Mouse (Mus musculus) frontal cortex, postnatal 14 days (tissue): ENCODE measurements at regions not wholly inside any gene's neighbourhood (a gene's known extent, or its start where the extent isn't known, plus 50 kb on each side); places are given as distances from the start of the nearest gene placed in this dataset.

Experiments
- DNase-seq, 2 experiments: peaks; one replicate each; pipeline ENCODE4 v3.0.0; 2022; ENCODE audit warnings: low spot score in 2 of 2

- no peak for DNase-seq
These were observed 1588.7 kb upstream of the Got2 start for GRCm38 (mm10) chr8:97477098-97477457.

- no peak for DNase-seq
These were observed 1588.2 kb upstream of the Got2 start for GRCm38 (mm10) chr8:97476430-97477097.

- no peak for DNase-seq
These were observed 1585.0 kb upstream of the Got2 start for GRCm38 (mm10) chr8:97473326-97473725.

- no peak for DNase-seq
These were observed 1573.1 kb upstream of the Got2 start for GRCm38 (mm10) chr8:97461478-97461877.

- no peak for DNase-seq
These were observed 1559.3 kb upstream of the Got2 start for GRCm38 (mm10) chr8:97447696-97448095.

- no peak for DNase-seq
These were observed 1553.1 kb upstream of the Got2 start for GRCm38 (mm10) chr8:97441483-97441882.

- no peak for DNase-seq
These were observed 1545.2 kb upstream of the Got2 start for GRCm38 (mm10) chr8:97433584-97433983.

GRCm38 (mm10) chr8:97431467-97431866 is 1543.1 kb upstream of the Got2 start:
- DNase-seq: no peak

GRCm38 (mm10) chr8:97422331-97422730 is 1534.0 kb upstream of the Got2 start:
- DNase-seq: no peak

GRCm38 (mm10) chr8:97414742-97415141 is 1526.4 kb upstream of the Got2 start:
- no peak for DNase-seq

GRCm38 (mm10) chr8:97403308-97403707 is 1515.0 kb upstream of the Got2 start:
- DNase-seq: no peak

- no peak for DNase-seq
These were observed 1509.0 kb upstream of the Got2 start for GRCm38 (mm10) chr8:97397327-97397719.

- no peak for DNase-seq
These were observed 1508.4 kb upstream of the Got2 start for GRCm38 (mm10) chr8:97396634-97397326.

GRCm38 (mm10) chr8:97389651-97390050 is 1501.3 kb upstream of the Got2 start:
- DNase-seq: no peak

- DNase-seq: no peak
These were observed 1500.8 kb upstream of the Got2 start for GRCm38 (mm10) chr8:97389149-97389548.

GRCm38 (mm10) chr8:97374911-97375771 is 1486.8 kb upstream of the Got2 start:
- no peak for DNase-seq

- no peak for DNase-seq
These were observed 1458.3 kb upstream of the Got2 start for GRCm38 (mm10) chr8:97346630-97347029.

GRCm38 (mm10) chr8:97315497-97315896 is 1427.2 kb upstream of the Got2 start:
- DNase-seq: no peak

GRCm38 (mm10) chr8:97308304-97308703 is 1420.0 kb upstream of the Got2 start:
- no peak for DNase-seq

GRCm38 (mm10) chr8:97270582-97270981 is 1382.2 kb upstream of the Got2 start:
- DNase-seq: no peak

- DNase-seq: no peak
These were observed 1372.6 kb upstream of the Got2 start for GRCm38 (mm10) chr8:97260964-97261363.

- no peak for DNase-seq
These were observed 1365.8 kb upstream of the Got2 start for GRCm38 (mm10) chr8:97254169-97254568.

- no peak for DNase-seq
These were observed 1363.9 kb upstream of the Got2 start for GRCm38 (mm10) chr8:97252232-97252631.
